Mouse (Mus musculus) G1E (cell line): ENCODE measurements around the gene Sorbs1.

Source experiments
- CTCF ChIP-seq: IDR thresholded peaks from 2 replicates; pipeline ENCODE4 v1.5.1; 2012; ENCODE audit warnings: low read depth, low read length, inconsistent platforms, mixed read lengths
- GATA1 ChIP-seq: IDR thresholded peaks from 2 replicates; pipeline ENCODE4 v1.6.1; 2012; ENCODE audit warnings: borderline replicate concordance, low read length, inconsistent platforms, mixed read lengths
- POLR2AphosphoS5 ChIP-seq: IDR thresholded peaks from 2 replicates; pipeline ENCODE4 v1.6.1; 2012; ENCODE audit warnings: low read depth, low read length, inconsistent platforms; ENCODE audit not compliant: insufficient replicate concordance
- TAL1 ChIP-seq: conservative IDR thresholded peaks from 2 replicates; pipeline ENCODE4 v1.6.1; 2012; ENCODE audit warnings: low read depth, low read length, inconsistent platforms, mixed read lengths

DNA sequence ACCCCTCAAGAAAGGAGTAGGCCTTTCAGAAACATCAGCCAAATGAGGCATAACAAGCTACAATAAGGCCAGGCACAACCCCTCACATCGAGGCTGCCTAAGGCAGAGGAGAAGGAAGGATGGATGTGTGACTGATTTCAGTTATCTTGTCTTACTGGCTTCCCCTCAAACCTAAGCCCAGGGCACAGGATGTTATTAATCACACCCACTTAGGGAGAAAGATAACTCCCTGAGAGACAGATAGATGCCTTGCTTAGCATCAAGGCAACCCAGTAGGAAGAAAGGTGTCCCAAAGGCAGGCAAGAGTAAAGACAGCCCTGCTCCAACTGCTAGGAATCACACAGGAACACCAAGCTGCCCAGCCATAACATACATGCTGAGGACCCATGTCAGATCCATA, 54.2 kb downstream of the Sorbs1 start:
- no peak for TF ChIP-seq CTCF
- no peak for TF ChIP-seq GATA1
- TF ChIP-seq TAL1, result no peak
- no peak for TF ChIP-seq POLR2AphosphoS5
